Mouse (Mus musculus) layer of hippocampus, adult 9-11 months (tissue): ENCODE measurements around the gene Slc6a12.
A peak's percentile ranks its signal among the peaks of the same experiment; 100 is the strongest.
"Not testable (repeated sequence)": the region's sequence is repeated elsewhere in the genome, so short reads cannot be mapped to it uniquely, and the experiment has no call there.

Experiments used
- DNase-seq: peaks from one replicate; pipeline ENCODE4 v3.0.0; 2022

Gene Slc6a12

DNA sequence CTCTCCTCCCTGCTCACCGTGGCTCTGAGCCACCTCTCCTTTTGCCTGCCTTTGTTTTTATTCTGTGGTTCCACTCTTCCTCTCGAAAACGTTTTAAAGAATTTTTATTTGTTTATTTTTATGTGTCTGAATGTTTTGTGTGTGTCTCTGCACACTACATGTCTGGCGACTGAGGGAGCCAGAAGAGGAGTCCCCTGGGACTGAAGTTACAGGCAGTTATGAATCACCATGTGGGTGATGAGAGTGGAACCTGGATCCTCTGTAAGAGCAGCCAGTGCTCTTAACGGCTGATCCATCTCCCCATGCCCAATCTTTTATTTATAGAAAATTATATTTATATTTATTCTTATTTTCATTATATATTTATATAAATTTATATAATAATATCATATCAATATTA lies 1.5 kb downstream of the Slc6a12 start:
- DNase-seq, result no peak

DNA sequence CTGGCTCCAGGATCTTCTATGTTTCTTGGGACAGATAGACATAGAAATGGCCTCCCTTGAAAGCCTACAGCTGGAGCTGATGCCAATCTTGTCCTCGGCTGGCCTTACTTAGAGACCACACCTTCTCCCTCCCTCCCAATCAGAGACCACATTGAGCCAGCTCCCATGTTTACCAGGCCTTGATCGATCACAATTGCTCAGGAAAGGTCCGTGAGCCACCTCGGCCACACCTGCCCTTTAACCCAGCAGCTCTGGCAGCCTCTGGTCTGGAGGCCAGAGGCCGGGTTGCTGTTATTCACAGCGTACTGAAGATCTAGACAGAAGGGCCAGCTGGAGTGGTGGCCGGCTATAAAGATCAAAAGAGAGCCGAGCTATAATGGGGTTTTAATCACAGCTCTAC lies 3.6 kb downstream of the Slc6a12 start:
- DNase-seq, result no peak

DNA sequence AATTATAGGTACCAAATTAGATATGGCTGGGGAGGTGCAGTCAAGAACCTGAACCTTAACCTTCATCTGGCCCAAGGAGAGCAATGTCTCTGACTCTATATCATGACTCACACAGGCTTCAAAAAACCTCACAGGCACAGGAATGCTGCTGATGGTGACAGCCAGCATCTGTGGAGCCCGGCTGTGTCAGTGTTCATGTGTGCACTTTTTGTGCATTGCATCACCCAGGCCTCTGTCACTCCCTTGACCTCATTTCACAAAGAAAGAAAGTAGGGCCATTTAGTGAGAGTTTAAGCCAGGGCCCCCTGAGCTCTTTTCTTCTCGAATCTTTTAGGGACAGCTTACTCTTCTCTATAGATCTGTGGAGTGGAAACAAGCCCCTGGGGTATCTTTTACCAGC lies 9.4 kb downstream of the Slc6a12 start:
- DNase-seq, result no peak

DNA sequence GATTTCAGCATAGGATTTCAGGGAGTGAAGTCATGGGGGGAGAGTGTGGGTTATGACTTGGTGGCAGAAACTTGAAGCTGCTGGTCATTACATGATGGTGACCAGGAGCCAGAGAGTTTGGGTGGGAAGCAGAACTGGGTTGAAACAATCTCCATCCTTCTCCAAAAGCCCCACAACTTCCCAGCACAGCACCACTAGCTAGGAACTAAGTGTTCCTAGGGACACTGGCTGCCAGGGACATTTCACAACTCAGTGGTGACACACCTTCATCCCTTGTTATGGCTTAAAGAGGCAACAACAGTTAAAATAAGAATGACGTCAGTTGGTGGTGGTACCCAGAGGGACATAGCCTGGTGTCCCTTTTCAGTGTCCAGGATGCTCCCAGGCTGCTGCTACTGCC lies 13.2 kb downstream of the Slc6a12 start:
- no peak for DNase-seq

DNA sequence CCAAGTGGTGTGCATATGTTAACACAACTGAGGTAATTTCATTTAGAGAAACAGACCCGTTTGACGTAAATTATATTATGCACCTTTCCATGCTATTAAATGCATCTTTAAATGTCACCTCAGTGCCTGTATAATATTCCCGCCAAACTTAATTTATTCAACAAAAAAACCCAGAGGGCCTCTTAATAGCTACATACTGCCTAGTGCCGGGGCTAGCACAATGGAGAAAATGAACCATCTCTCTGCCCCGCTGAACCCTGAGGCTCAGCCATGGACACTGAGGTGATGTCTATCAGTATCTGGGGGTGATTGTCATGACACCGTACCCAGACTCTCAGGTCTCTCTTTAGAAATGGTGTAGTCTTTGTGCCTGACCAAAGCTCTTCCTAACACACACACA lies 14.4 kb downstream of the Slc6a12 start:
- DNase-seq, result no peak

DNA sequence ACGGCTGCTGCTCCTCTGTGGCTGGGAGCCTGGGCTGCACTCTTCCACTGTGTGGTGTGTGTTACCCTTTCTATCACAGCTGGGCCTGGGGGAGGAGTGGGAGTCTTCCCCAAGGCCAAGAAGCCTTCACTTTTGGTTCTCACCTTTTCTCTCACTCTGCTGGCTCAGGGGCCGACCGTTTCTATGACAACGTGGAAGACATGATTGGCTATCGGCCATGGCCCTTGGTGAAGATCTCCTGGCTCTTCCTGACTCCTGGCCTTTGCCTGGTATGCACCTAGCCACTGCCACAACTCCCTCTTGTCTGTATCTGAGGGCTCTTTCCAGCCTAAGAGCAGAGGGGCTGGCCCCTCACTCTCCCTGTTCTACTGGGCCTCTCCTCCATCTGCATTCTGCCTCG lies 20.2 kb downstream of the Slc6a12 start:
- no peak for DNase-seq

DNA sequence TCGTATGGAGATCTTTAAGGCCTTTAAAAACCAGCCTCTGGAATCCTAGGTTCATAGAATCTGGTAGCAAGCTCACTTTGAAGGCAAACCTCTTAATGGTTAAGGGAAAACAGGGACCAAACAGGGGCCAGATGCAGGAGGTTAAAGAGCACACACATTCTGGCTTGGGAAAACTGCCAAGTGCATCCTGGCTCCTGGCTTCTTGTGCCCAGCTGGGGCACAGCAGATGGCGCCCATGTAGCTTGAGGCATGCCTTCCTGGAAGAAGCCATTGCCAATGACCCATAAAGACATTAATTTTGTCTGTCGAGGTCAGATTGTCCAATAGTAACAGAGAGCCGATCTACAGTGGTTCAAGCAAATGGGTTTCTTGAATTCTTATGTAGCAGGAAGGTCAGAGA lies 21.1 kb downstream of the Slc6a12 start:
- DNase-seq, result no peak

DNA sequence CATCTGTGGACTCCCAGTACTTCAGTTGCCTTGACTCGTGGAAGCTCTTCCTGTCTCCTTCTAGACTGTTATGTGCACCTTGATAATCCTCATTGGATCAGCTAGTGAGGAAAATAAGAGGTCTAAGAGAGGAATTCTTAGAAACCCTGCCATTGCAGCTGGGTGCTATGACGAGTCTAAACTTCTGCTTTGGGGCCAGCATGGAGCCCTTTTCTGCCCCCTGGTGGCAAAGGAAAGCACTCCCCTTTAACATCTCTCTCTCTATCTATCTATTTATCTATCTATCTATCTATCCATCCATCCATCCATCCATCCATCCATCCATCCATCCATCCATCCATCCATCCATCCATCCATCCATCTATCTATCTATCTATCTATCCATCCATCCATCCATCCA lies 23.7 kb downstream of the Slc6a12 start:
- DNase-seq, result not testable (repeated sequence)

DNA sequence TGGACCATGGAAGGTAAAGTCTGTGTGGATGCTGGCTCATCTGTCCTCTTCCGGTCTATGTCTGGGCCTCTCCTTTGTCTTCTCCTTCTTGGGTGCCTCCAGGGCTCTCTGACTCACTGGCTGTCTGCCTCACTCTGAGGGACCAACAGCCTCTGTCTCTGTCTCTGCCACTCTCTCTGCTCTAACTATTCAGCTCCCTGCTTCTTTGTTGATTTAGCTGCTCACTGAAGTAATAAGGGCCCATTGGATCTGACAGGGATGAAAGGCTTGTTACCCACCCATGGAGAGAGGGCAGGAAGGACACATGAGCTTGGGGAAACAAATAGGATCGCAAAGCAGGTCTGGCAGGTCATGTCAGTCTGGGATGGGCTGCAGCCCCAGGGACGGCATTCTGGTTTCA lies 24.2 kb downstream of the Slc6a12 start:
- no peak for DNase-seq

DNA sequence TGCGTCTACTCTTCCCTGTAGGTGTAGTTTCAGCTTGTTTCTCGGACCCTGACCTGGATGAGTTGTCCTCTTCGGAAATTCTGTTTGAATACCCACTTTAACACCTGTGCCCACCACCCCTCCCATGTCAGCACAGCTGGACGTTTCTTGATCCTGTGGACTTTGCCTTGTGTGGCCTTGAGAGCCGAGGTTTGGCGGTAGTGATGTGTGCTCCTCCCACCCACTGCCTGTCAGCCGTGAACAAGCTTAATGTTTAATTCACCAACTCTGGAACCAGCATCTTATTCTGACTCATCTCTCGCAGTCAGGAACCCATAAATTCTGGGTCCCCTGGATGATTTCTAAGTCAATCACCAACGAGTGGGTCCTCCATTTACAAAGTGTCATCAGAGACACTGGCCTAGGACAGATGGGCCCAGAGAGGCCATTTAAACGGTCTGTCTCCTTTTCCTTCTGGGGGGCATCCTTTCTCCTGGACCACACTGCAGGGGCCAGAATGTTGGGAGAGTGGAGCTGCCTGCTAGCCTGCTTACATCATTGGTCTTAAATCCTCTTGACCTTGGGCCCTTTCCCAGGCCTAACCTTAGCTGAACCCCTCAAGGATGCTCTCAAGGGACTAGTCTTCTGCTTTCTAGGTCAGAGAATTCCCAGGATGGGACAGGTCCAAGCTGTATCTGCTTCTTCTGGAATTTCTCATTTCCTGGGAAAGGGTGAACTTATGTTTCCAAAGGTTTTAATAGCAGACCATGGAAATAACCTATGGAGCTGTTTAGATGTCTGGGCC lies 28.5 kb downstream of the Slc6a12 start:
- DNase-seq, result no peak

DNA sequence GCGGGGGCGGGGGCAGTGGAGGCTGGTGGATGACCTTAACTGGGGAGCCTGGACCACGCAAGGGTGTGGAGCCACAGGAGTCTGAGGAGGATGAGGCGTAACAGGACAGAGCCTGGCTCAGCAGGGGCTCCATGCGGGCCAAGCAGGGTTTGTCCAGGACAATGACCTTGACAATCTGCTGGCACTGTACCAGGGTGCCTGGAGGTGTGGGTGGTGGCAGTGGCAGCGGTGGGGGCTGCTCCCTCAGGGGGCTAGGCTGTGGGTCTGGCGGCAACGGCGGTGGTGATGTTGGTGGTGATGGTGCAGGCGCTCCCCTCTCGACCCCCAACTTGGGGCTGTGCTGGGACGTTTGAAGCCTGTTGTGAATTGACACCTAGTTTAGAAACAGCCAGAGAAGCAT lies 33.3 kb downstream of the Slc6a12 start:
- no peak for DNase-seq

DNA sequence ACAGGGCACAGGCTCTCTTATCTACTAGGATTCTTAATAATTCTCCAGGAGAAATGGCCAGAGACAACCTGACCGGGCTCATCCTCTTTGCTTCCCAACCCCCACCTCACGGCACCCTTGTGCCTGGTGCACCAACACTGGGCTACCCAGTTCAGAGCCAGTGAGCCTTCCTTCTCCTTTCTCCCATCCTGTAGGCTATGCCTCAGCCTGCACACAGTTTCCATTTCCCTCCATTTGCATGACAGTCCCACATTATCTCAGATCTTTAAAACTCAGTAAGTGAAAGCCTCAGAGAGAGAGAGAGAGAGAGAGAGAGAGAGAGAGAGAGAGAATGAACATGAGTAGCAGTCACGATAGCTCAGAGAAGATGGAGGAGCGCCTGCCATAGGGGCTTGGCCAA lies 35.4 kb downstream of the Slc6a12 start:
- no peak for DNase-seq

DNA sequence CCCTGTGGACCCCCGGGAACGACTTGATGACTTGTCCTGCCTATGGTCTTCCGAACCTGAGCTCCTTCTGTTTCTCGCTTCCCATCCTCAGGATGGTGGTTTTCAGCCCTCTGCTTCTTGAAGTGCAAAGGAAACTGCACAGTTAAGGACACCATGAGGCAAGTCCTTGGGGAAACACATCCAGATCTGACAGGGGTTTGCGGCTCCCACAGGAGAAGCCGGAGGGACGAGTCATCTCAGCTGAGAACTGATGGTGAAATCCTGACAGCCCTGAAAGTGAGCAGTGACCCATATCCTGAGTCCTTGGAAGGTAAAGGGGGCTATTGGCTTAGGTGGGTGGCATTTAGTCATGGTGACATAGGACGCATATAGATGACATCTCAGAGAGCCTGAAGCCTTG lies 37.7 kb downstream of the Slc6a12 start:
- DNase-seq, result no peak

DNA sequence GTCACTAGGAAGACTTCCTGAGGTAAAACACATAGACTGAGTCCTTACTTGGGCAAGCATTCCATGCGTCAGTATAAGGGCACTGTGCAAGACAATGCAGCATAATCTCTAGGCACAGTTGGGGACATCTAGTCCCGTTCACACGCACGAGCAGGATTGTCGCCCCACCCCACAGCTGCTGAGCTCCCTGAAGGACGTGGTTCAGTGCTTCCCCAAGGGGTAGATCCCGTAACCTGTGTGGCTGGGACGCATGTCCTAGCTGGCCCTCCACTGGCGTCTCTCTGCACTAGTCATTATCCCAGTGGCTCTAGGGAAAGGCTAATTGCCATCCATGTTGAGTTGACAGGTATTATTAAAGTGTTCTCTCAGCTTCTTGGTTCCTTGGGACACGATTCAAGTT lies 39.2 kb downstream of the Slc6a12 start:
- DNase-seq, result no peak

DNA sequence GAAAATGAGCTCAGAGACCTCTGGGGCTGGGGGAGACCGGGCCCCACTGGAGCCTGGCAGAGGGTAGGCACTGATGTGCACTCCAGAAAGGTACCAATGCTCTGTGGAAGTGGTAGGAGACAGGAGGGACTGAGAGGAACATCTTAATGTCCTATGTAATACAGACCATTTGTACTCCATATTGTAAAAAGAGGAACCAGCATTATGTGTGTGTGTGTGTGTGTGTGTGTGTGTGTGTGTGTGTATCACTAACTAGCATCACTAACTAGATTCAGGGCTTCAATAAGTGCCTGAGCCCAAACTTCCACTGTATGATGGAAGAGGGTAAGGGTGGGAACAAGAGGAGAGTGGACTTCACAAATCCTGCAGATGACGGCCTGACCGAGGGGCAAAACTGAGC lies 42.5 kb downstream of the Slc6a12 start:
- no peak for DNase-seq

DNA sequence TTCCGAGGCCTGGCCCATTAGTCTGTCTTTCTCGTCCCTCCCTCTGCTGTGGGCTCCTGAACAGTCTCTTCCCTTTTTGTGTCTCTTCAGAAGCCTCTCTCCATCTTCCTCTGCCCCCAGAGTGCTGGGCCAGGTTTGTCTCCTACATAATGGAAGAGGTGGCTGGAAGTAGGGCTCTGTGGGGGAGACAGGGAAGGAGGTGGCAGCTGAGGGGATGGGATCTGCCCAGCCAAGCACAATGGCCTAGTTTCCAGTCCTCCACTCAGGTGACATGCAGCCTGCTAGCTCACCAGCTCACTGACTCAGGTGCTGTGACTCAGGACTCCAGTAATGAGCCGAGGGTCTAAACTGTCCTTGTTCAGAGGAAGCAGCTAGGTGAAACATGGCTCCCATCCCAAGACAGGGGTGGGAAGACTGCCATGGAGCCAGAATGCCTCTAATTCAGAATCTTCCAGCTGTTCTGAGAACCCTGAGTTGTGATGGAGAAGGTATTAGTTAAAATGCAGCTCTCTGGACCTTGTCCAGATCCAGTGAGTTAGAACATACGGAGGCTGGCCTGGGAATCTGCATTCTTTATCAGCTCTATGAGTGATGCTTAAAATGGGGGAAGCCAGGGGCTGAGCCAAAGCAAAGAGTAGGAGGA lies 49.9 kb downstream of the Slc6a12 start:
- DNase-seq, result peak; percentile 25

DNA sequence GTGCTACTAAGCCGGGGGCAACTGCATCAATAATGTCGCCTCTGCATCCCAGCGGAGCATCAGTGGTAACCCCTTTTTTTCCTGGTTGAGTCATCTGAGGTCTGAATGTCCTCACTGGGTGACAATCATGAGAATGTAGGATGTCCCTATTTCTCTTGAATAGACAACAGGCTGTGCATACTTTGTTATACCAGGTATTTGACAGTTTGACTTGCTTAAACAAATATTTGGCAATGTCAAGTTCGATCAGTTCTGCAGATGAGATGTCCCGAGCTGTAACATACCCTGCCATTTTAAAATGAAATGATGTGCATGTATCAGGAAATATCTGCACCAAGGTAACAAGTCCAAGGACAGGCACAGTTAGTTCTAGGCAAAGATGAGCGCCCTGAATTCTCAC lies 58.3 kb downstream of the Slc6a12 start:
- no peak for DNase-seq

DNA sequence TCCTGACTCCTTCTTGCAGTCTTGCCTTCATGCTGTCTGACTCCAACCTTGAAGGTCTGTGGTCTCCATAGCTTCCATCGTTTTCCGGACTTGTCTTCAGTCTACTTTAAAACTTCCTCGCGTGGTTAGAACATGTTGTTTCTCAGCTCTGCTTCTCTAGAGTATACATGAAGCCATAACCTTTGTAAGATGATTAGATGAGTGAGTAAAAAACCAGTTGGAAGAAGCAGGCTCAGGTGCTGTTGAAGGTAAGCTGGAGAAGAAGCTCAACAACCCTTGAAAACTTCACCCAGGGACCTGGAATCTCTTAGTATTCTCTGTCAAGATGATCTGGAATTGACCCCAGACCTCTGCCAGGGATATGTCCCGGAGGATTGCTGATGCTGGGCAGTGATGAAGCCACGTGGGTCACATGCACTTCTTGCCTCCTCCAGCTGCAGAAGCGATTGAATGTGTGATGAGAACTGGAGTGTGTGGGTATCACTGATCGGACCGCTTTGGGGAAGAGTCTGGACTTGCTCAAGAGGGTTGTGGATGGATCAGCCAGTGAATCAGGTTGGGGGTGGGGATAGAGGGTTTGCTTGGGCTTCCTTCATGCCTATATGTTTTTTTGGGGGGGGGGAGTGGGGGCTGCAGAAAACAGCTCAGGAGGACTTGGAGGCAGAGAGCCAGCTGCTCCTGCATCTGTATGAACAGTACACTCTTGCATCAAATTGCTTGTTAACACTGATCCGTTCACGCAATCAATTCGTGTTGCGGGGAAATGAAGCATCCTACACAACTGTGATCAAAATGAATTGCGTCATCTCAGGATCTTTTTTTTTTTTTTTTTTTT lies 59.2 kb downstream of the Slc6a12 start:
- no peak for DNase-seq

DNA sequence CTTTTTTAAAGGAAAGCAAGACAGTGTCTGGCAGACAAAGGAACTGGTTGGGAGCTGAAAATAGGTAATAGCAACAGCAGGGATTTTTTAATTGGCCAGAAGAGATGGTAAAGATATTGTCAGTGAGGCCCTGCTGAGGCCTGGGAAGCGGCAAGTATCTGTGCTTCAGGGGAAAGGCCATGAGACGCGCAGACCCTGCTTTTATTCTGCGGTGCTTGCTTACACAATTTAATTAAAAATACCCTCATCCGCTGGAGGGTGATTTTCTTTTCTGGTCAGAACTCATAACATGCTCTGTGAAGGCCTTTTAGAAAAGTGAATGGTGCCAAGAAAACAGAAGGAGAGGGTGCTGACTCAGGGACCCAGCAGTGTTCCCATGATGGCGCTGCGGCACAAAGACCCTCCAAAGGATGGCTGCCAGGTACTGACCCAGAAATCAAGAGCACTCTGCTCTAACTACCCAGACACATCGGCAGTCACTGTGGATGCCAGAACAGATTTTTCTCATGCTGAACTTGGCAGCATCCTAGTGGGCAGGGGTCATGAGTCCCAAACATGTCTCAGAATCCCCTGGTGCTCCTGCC lies 59.9 kb downstream of the Slc6a12 start:
- no peak for DNase-seq

DNA sequence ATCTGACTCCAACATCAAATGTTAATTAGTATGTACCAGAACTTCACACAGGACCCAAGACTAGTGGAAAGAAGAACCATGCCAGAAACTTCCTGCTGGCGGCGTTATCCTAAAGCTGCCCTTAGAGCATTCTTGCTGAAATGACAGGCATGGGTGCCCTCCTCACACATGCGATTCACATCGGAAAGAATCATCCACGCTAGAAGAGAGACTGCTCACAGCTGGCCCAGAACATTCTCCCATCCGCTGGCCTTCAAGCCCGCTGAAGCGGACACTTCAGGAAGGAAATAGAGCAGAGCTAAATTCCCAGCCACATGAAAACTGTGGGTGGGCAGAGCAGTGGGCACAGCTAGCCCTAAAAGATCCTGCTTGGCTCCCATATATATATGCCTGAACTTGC lies 62.4 kb downstream of the Slc6a12 start:
- no peak for DNase-seq

DNA sequence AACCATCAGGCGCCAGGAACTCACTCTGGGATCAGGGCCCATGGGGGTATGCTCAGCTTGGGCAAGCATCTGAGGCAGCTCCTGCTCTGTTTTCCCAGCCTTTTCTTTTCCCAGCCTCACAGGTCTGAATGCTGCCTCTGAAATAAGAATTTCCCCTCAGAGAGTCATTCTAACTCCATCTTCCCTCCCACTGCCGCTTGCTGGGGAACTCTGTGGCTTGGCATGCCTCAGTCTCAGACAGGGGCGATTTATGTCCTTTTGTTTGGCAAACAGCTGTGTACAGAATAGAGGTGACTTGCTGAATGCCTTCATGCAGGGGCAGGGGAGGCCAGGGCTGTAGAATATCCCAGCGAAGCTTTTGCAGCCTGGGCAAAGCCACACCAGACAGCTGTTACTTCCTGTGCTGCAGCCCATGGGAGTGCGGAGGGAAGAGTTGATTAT lies 64.7 kb downstream of the Slc6a12 start:
- no peak for DNase-seq

DNA sequence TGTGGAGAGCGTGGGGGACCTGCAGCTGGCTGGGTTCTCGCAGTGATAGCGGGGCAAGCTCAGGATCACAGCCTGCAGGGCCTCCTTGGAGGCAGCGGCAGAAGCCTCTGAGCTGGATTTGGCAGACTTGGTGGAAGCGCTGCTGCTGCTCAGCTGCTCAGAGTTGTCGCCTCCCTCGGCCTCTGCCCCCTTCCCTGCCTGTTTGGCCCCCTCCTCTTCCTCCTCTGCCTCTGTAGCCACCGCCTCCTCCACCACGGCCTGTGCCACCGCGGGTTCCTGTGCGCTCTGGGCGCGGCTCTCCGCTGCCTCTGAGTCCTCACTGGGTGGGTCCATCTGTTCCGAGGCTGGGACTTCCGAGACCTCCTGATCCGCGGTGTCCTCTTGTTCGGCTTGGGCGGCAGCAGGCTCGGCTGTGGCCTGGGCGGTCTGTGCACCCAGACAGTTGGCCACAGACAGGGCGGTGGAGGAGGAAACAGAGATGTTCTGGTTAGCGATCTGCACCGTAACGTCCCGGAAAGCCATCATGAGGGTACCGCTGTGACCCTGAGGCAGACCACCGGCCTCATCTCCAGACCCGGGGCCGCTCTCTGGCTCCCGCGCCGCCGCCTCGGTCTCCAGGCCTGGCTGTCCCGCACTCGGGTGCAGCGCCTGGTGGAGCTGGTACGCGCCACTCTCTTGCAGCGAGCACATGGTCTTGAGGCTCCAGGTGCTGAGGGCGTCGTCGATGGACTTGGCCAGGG lies 69.9 kb downstream of the Slc6a12 start:
- no peak for DNase-seq
